Mouse (Mus musculus) kidney, adult 2 months (tissue): ENCODE results near the gene Noc3l.
A peak's percentile ranks its signal among the peaks of the same experiment; 100 is the strongest.

Source experiments
- CTCF ChIP-seq: fragments of 200-500 bp; conservative IDR thresholded peaks from 2 replicates; pipeline ENCODE4 v1.5.1; 2011; ENCODE audit warnings: low read depth, mild to moderate bottlenecking, control low read depth, low read length, moderate library complexity, mixed read lengths; ENCODE audit not compliant: insufficient read depth, insufficient read length
- POLR2A ChIP-seq: fragments of 200-500 bp; IDR thresholded peaks from one replicate; pipeline ENCODE4 v1.6.1; 2011; ENCODE audit warnings: low read depth, low read length, control low read depth

DNA sequence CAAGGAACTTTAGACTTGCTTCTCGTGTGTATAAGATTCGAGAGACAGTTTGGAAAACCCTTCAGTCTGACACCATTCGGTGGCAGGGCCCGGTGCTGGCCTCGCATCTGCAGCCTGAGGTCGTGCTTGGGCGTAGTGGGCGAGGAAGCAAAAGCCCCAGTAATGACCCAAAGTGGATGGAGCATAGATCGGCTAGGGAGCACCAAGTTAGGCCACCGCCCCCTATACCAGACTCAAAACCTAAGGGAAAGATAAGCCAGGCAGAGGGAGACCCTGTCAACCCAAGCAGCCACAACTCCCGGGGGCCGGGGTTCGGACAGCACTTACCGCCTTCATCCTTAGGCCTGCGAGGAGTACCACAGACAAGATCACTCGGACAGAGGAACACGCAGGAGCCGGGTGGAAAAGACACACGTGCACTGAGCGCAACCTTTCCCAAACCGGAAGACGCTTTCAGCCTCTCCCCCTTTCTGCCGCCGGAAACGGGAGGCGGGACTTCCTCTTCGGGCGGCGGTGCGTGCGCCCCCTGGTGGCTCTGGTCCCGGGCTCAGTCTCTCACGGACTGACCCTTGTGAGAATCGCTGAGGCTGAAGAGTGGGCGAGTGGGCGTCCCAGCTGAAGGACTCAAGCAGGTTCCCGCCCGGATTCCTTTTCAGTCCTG lies at the start of gene Noc3l:
- TF ChIP-seq CTCF (peak; percentile 82), POLR2A (peak; percentile 40)
